Mouse (Mus musculus) forebrain, embryonic 11.5 days (tissue): ENCODE data around the gene Zfp536. TPM values are rescaled to one million over a fixed set of nuclear protein-coding genes. Genes with fewer than 3 reads are reported as not detected.

Experiments
- ATAC-seq: fragments of 200-750 bp; cut with Nextera tagmentation; replicated peaks from 2 replicates; pipeline ENCODE4 v1.8.0; 2017; ENCODE audit warnings: moderate TSS enrichment; ENCODE audit not compliant: low FRiP score
- DNase-seq: peaks from one replicate; pipeline ENCODE4 v3.0.0-alpha.2; 2017; ENCODE audit warnings: low spot score
- H3K27ac ChIP-seq: fragments of 300-500 bp; sonication (generic); 2 replicates; pipeline ENCODE4 v1.5.1; 2014; ENCODE audit warnings: low read depth, low read length
- H3K27me3 ChIP-seq: fragments of 300-500 bp; sonication (generic); 2 replicates; pipeline ENCODE4 v1.6.1; 2014; ENCODE audit warnings: mild to moderate bottlenecking, low read length, mixed read lengths; ENCODE audit not compliant: control insufficient read depth, insufficient read depth
- H3K36me3 ChIP-seq: fragments of 300-500 bp; sonication (generic); 2 replicates; pipeline ENCODE4 v1.6.1; 2014; ENCODE audit warnings: mild to moderate bottlenecking, low read length, moderate library complexity, mixed read lengths; ENCODE audit not compliant: control insufficient read depth, insufficient read depth
- H3K4me1 ChIP-seq: fragments of 300-500 bp; sonication (generic); replicated peaks from 2 replicates; pipeline ENCODE4 v1.6.1; 2014; ENCODE audit warnings: low read length, mixed read lengths; ENCODE audit not compliant: control insufficient read depth, insufficient read depth
- H3K4me2 ChIP-seq: fragments of 300-500 bp; sonication (generic); 2 replicates; pipeline ENCODE4 v1.6.1; 2014; ENCODE audit warnings: low read depth, mild to moderate bottlenecking, low read length, moderate library complexity, mixed read lengths; ENCODE audit not compliant: severe bottlenecking
- H3K4me3 ChIP-seq: fragments of 300-500 bp; sonication (generic); 2 replicates; pipeline ENCODE4 v1.5.1; 2014; ENCODE audit warnings: low read depth, low read length
- H3K9ac ChIP-seq: fragments of 300-500 bp; sonication (generic); 2 replicates; pipeline ENCODE4 v1.6.1; 2014; ENCODE audit warnings: low read length
- H3K9me3 ChIP-seq: fragments of 300-500 bp; sonication (generic); 2 replicates; pipeline ENCODE4 v1.6.1; 2016; ENCODE audit warnings: low read length, mixed read lengths; ENCODE audit not compliant: control insufficient read depth
- WGBS: fragments of 180-500 bp; shearing (Covaris S2); extraction: QIAGEN DNeasy Blood & Tissue Kit; methylation state at CpG from one replicate; pipeline ENCODE4 v1.1.7; 2014; 5-methylcytosine and 5-hydroxymethylcytosine counted together
- polyA plus RNA-seq: library from polyadenylated mRNA; unstranded; fragments of >200 nt; fragmentation: Nextera tagmentation; extraction: Ambion mirVana; gene quantifications from 2 replicates; pipeline ENCODE4 v1.2.1, GENCODE M21; 2014

The Zfp536 gene
- polyA plus RNA-seq, 1 experiment from 2014 or later, result 41.8 TPM

GRCm38 (mm10) chr7:37474284-37474683 lies 299.2 kb downstream of the Zfp536 start:
- 77% methylated on average over 8 of the region's 8 CpGs for WGBS
- Histone ChIP-seq H3K4me2 (no peak overlapping the region), H3K4me3 (no peak overlapping the region), H3K27ac (no peak overlapping the region), H3K9ac (no peak overlapping the region), H3K9me3 (no peaks in the 10 kb centered on the region), H3K36me3 (no peaks in the 10 kb centered on the region), H3K27me3 (no peaks in the 10 kb centered on the region), H3K4me1 (no peaks in the 10 kb centered on the region)
- DNase-seq (no peak), ATAC-seq (no peak)

GRCm38 (mm10) chr7:37473311-37474084 lies 299.9 kb downstream of the Zfp536 start:
- no peak for ATAC-seq
- H3K27ac ChIP-seq, result no peak overlapping the region

GRCm38 (mm10) chr7:37471726-37472125 lies 301.7 kb downstream of the Zfp536 start:
- no peak for ATAC-seq
- DNase-seq, result no peak
- Histone ChIP-seq H3K27ac (no peak overlapping the region), H3K9me3 (no peaks in the 10 kb centered on the region), H3K9ac (no peak overlapping the region), H3K4me2 (no peak overlapping the region), H3K4me1 (0 out of 2 replicates have a peak, but pooled peaks cover 2% of the 10 kb centered on the region), H3K36me3 (no peaks in the 10 kb centered on the region), H3K27me3 (no peaks in the 10 kb centered on the region), H3K4me3 (no peak overlapping the region)
- WGBS, result 52% methylated on average over 8 of the region's 8 CpGs

More at GRCm38 (mm10) chr7:37473311-37474084, 299.9 kb downstream of the Zfp536 start:
- no peak for DNase-seq
- no peak overlapping the region for H3K4me3 ChIP-seq
- H3K4me2 ChIP-seq, result no peak overlapping the region
- no peaks in the 10 kb centered on the region for H3K27me3 ChIP-seq
- WGBS, result 78% methylated on average over 24 of the region's 24 CpGs
- no peak overlapping the region for H3K9ac ChIP-seq
- H3K9me3 ChIP-seq, result no peaks in the 10 kb centered on the region
- no peaks in the 10 kb centered on the region for H3K4me1 ChIP-seq
- no peaks in the 10 kb centered on the region for H3K36me3 ChIP-seq

- Histone ChIP-seq H3K27me3 (no peaks in the 10 kb centered on the region), H3K4me1 (peaks cover 6% of the 10 kb centered on the region; the same call in 1 of the 2 replicates), H3K4me3 (no peak overlapping the region), H3K27ac (no peak overlapping the region; the same call in 1 of the 2 replicates), H3K9me3 (no peaks in the 10 kb centered on the region), H3K9ac (no peak overlapping the region), H3K36me3 (no peaks in the 10 kb centered on the region), H3K4me2 (no peak overlapping the region)
- ATAC-seq, result no peak
- DNase-seq, result no peak
- 45% methylated on average over 9 of the region's 9 CpGs for WGBS
Observed at GRCm38 (mm10) chr7:37466477-37467243, 306.8 kb downstream of the Zfp536 start.

- WGBS, result 58% methylated on average over 7 of the region's 7 CpGs
- DNase-seq, result no peak
- Histone ChIP-seq H3K27ac (no peak overlapping the region), H3K4me1 (peaks cover 6% of the 10 kb centered on the region; the same call in 1 of the 2 replicates), H3K9me3 (no peaks in the 10 kb centered on the region), H3K36me3 (no peaks in the 10 kb centered on the region), H3K9ac (no peak overlapping the region), H3K4me3 (no peak overlapping the region), H3K4me2 (no peak overlapping the region), H3K27me3 (no peaks in the 10 kb centered on the region)
- ATAC-seq, result no peak
Observed at GRCm38 (mm10) chr7:37464186-37464721, 309.2 kb downstream of the Zfp536 start.

GRCm38 (mm10) chr7:37447523-37447922 lies 325.9 kb downstream of the Zfp536 start:
- H3K4me1 ChIP-seq, result no peaks in the 10 kb centered on the region
- DNase-seq (no peak), ATAC-seq (no peak)
- H3K27ac ChIP-seq, result no peak overlapping the region
- no peak overlapping the region for H3K4me3 ChIP-seq
- H3K9me3 ChIP-seq, result peaks cover 2% of the 10 kb centered on the region; the same call in 1 of the 2 replicates
- H3K36me3 ChIP-seq, result no peaks in the 10 kb centered on the region
- no peak overlapping the region for H3K4me2 ChIP-seq
- no peaks in the 10 kb centered on the region for H3K27me3 ChIP-seq
- 84% methylated on average over 3 of the region's 3 CpGs for whole genome bisulfite sequencing
- H3K9ac ChIP-seq, result no peak overlapping the region

GRCm38 (mm10) chr7:37439912-37440311 lies 333.5 kb downstream of the Zfp536 start:
- no peak for ATAC-seq
- Histone ChIP-seq H3K27ac (no peak overlapping the region), H3K4me3 (no peak overlapping the region), H3K9ac (no peak overlapping the region), H3K4me1 (no peaks in the 10 kb centered on the region; the same call in 1 of the 2 replicates), H3K36me3 (no peaks in the 10 kb centered on the region), H3K4me2 (no peak overlapping the region), H3K27me3 (no peaks in the 10 kb centered on the region), H3K9me3 (peaks cover 2% of the 10 kb centered on the region; the same call in 1 of the 2 replicates)
- DNase-seq, result peak; percentile 37
- WGBS, result 85% methylated on average over 13 of the region's 13 CpGs

GRCm38 (mm10) chr7:37439117-37439844 lies 334.2 kb downstream of the Zfp536 start:
- H3K9ac ChIP-seq, result no peak overlapping the region
- H3K4me3 ChIP-seq, result no peak overlapping the region
- 60% methylated on average over 16 of the region's 16 CpGs for WGBS
- peaks cover under 1% of the 10 kb centered on the region; the same call in 1 of the 2 replicates for H3K9me3 ChIP-seq
- H3K4me2 ChIP-seq, result no peak overlapping the region
- H3K36me3 ChIP-seq, result no peaks in the 10 kb centered on the region
- H3K4me1 ChIP-seq, result no peaks in the 10 kb centered on the region; the same call in 1 of the 2 replicates
- H3K27ac ChIP-seq, result no peak overlapping the region
- peak; percentile 39; the same call in 1 of the 2 replicates for ATAC-seq
- no peaks in the 10 kb centered on the region for H3K27me3 ChIP-seq
- peak; percentile 59 for DNase-seq
